9 mouse cellular contexts compared by ENCODE assay signal in genomic region chr5:130450031-130450541, GRCm38 (mm10).
DNase-seq lines count a peak whose midpoint lies in the region; ATAC-seq and TF ChIP-seq lines count a peak whose summit lies in the region.
"Had no signal": no experiment of that assay in that cellular context is flagged by ENCODE, and none has a peak within 500 bp of the region (broad histone marks: within the 10 kb centered on the region; RNA-seq: fewer than 3 reads in every experiment).

No protein-coding gene starts in this region.

- 4% methylated on average over 14 of the region's 14 CpGs for WGBS in forebrain, embryonic 14.5 days
- 11% methylated on average over 14 of the region's 14 CpGs for WGBS in olfactory bulb, adult 2 months
- 9% methylated on average over 14 of the region's 14 CpGs for WGBS in lung, postnatal 0 days

- H3K4me1 ChIP-seq in forebrain, embryonic 14.5 days (ENCODE audit: control insufficient read depth, insufficient read depth, low read length), result no peaks in the 10 kb centered on the region
- H3K4me1 ChIP-seq in olfactory bulb, adult 2 months (ENCODE audit: control insufficient read depth, insufficient read depth, low read length), result peaks cover 18% of the 10 kb centered on the region
- no peaks in the 10 kb centered on the region for H3K4me1 ChIP-seq in lung, postnatal 0 days (ENCODE audit: insufficient read depth, low read depth, low read length)

- peak overlapping the region; percentile 61; the same call in 1 of the 2 replicates for H3K9ac ChIP-seq in forebrain, embryonic 14.5 days (ENCODE audit: low read length)
- H3K9ac ChIP-seq in lung, postnatal 0 days (replicated peaks; ENCODE audit: low read depth), result no peak overlapping the region

- no peaks in the 10 kb centered on the region for H3K9me3 ChIP-seq in forebrain, embryonic 14.5 days (replicated peaks; ENCODE audit: control insufficient read depth, low read length)
- H3K9me3 ChIP-seq in lung, postnatal 0 days (ENCODE audit: low read length), result no peaks in the 10 kb centered on the region

- no peak for TF ChIP-seq EP300 in lung, postnatal 0 days (IDR thresholded peaks at IDR 0.05)

- no peak for TF ChIP-seq POLR2A in olfactory bulb, adult 2 months (IDR thresholded peaks at IDR 0.05; ENCODE audit: insufficient read depth, low read depth, low read length)

- H3K4me2 ChIP-seq in forebrain, embryonic 14.5 days (ENCODE audit: low read length), result peak overlapping the region; percentile 96
- H3K4me2 ChIP-seq in lung, postnatal 0 days (replicated peaks; ENCODE audit: low read depth, low read length), result no peak overlapping the region

- intact Hi-C loops in left cerebral cortex, postnatal 25 days (cut with DNase I), result no loop called here
- intact Hi-C loops in gastrocnemius, postnatal 14 days (cut with DNase I; ENCODE audit: low total_unique reads), result no loop called here

- ATAC-seq in forebrain, embryonic 14.5 days, result no peak
- ATAC-seq in lung, postnatal 0 days, result no peak

- no peaks in the 10 kb centered on the region for H3K36me3 ChIP-seq in forebrain, embryonic 14.5 days (ENCODE audit: control insufficient read depth, insufficient read depth, low read length)
- H3K36me3 ChIP-seq in lung, postnatal 0 days (ENCODE audit: insufficient read depth, low read length), result no peaks in the 10 kb centered on the region

- H3K27me3 ChIP-seq in forebrain, embryonic 14.5 days (replicated peaks; ENCODE audit: control insufficient read depth, insufficient read depth, low read length), result peaks cover 31% of the 10 kb centered on the region
- H3K27me3 ChIP-seq in lung, postnatal 0 days (replicated peaks; ENCODE audit: insufficient read depth, low read length), result peaks cover 16% of the 10 kb centered on the region; the same call in 1 of the 2 replicates

- H3K27ac ChIP-seq in forebrain, embryonic 14.5 days (ENCODE audit: low read depth, low read length), result no peak overlapping the region
- H3K27ac ChIP-seq in olfactory bulb, adult 2 months (ENCODE audit: insufficient read depth, low read depth, low read length), result no peak overlapping the region
- H3K27ac ChIP-seq in lung, postnatal 0 days (ENCODE audit: low read length), result no peak overlapping the region
- H3K27ac ChIP-seq: macrophage had no signal

- no peak for TF ChIP-seq CTCF in olfactory bulb, adult 2 months (IDR thresholded peaks at IDR 0.05; ENCODE audit: insufficient read depth, low read depth, low read length)
- no peak for TF ChIP-seq CTCF in lung, postnatal 0 days (IDR thresholded peaks at IDR 0.05)

- DNase-seq in cerebellum, adult 11 months, result peak; percentile 40
- no peak for DNase-seq in cerebellum, adult 9-10 months
- no peak for DNase-seq in forebrain, embryonic 14.5 days (ENCODE audit: low spot score)
- DNase-seq in left cerebral cortex, postnatal 25 days (ENCODE audit: low spot score in 2 of 2), result peak; percentile 54 to 64
- no peak for DNase-seq in gastrocnemius, postnatal 14 days
- no peak for DNase-seq in lung, postnatal 0 days (ENCODE audit: low spot score)
- no peak for DNase-seq in heart, adult 9 months (ENCODE audit: low spot score in 2 of 2)

- peak overlapping the region; percentile 52 for H3K4me3 ChIP-seq in forebrain, embryonic 14.5 days (ENCODE audit: low read depth, low read length)
- peak overlapping the region; percentile 54 for H3K4me3 ChIP-seq in olfactory bulb, adult 2 months (ENCODE audit: insufficient read depth, low read depth, low read length)
- H3K4me3 ChIP-seq in lung, postnatal 0 days (ENCODE audit: low read depth, low read length), result no peak overlapping the region

Comparison
In these comparisons a context has a peak if more than half of its experiments do, and no peak if none do; other contexts are left out.
1. DNase-seq: peak in cerebellum, adult 11 months (single experiment) and left cerebral cortex, postnatal 25 days (2 of 2); none in cerebellum, adult 9-10 months (single experiment), forebrain, embryonic 14.5 days (single experiment), gastrocnemius, postnatal 14 days (single experiment), lung, postnatal 0 days (single experiment) and heart, adult 9 months (0 of 2).